Mouse (Mus musculus): ENCODE measurements around the gene Iars2. TPM values are rescaled to one million over a fixed set of nuclear protein-coding genes. Genes with fewer than 3 reads are reported as not detected.
A peak's percentile ranks its signal among the peaks of the same experiment; 100 is the strongest.

Iars2 gene
- polyA plus RNA-seq, 1 experiment from 2014 or later: 31.7 TPM

DNA sequence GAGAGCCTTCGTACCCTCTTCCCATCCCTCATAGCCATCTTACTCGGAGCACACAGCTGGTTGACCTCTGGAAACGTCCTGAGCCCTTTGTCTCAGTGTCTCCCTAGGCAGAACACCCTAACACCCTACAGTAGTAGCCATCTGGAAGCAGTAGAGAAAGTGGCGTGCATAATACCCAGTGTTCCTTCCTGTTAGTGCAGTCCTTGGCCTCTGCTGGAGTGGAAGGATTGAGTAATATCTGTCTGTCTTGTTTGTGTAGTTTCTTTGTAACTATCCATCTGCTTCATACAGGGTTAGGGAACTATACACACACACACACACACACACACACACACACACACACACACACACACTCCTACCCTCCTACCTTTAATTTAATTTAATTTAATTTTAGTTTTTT lies 60.5 kb downstream of the Iars2 start:
- H3K9me3 ChIP-seq: no peaks in the 10 kb centered on the region
- no peak for DNase-seq (ENCODE audit: low spot score)
- H3K27me3 ChIP-seq (ENCODE audit: insufficient read depth, poor library complexity, severe bottlenecking): 0 out of 2 replicates have a peak, but pooled peaks cover 5% of the 10 kb centered on the region
- no peak overlapping the region for H3K4me3 ChIP-seq
- H3K36me3 ChIP-seq: peaks cover 85% of the 10 kb centered on the region
- H3K27ac ChIP-seq: no peak overlapping the region
- 80% methylated on average over 4 of the region's 4 CpGs for WGBS
- no peaks in the 10 kb centered on the region for H3K4me1 ChIP-seq

DNA sequence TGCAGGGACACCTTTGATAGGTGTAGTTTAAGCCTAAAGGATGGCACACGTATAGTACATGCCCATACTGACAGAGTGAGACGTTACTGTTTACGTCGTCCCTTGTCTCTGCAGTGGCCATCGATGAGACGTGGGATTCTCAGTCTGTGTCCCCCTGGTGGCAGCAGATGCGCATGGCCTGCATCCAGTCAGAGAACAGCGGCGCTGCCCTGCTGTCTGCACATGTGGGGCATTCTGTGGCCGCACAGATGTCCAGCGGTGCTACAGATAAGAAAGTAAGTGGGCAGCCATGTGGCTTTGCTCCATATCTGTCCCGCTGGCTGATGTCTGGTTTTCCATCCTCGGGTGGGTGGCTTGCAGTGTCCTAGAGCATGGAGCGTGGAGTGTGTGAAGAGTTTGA lies 66.6 kb downstream of the Iars2 start:
- WGBS: 27% methylated on average over 14 of the region's 14 CpGs
- H3K36me3 ChIP-seq: peaks cover 76% of the 10 kb centered on the region
- DNase-seq (ENCODE audit: low spot score): peak; percentile 89

DNA sequence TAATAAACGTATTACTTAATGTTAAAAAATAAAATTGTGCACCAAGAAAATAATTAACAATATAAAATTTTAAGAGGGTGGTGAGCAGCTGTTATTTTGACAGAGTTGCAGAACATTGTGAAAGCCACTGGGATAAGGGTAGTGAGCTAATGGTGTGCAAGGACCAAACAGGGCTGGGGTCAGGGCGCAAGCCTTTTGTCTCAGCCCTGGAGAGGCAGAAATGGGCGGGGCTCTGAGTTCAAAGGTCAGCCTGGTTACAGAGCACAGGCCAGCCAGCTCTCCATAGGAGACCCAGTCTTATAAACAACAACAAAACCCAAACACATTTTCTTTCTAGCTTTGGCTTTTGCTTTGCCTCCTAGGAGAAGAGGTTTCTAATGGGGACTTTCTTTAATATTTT lies 72.4 kb downstream of the Iars2 start:
- H3K9me3 ChIP-seq: no peaks in the 10 kb centered on the region
- 52% methylated on average over 3 of the region's 3 CpGs for WGBS
- H3K4me3 ChIP-seq: no peak overlapping the region
- no peak for DNase-seq (ENCODE audit: low spot score)
- H3K27me3 ChIP-seq (ENCODE audit: insufficient read depth, poor library complexity, severe bottlenecking): no peaks in the 10 kb centered on the region
- peaks cover 55% of the 10 kb centered on the region for H3K36me3 ChIP-seq
- H3K27ac ChIP-seq: no peak overlapping the region
- peaks cover 35% of the 10 kb centered on the region for H3K4me1 ChIP-seq

More for the DNA sequence above, 66.6 kb downstream of the Iars2 start:
- H3K4me3 ChIP-seq: no peak overlapping the region
- no peak overlapping the region for H3K27ac ChIP-seq
- peaks cover 10% of the 10 kb centered on the region for H3K4me1 ChIP-seq
- H3K27me3 ChIP-seq (ENCODE audit: insufficient read depth, poor library complexity, severe bottlenecking): 0 out of 2 replicates have a peak, but pooled peaks cover 5% of the 10 kb centered on the region
- no peaks in the 10 kb centered on the region for H3K9me3 ChIP-seq

DNA sequence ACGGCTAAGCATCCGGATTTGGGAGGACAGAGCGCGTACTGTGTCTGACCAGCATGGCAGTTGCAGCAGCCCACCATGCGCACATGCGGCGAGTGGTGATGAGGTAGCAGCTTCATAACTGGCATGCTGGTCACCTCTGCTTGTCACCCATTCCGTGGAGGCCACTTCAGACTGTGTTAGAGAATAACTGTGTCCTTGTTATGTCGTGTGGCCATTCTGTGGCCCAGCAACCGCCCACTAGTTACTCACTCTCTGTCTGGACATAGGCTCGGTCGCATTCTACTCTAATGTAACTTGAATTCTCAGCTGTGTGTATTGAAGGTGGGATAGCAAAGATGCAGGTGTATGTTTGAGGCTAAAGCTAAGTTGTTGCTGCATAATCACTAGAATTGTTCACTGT lies 73.9 kb downstream of the Iars2 start:
- Histone ChIP-seq H3K27ac (peak overlapping the region; percentile 13; the same call in 1 of the 2 replicates), H3K9me3 (no peaks in the 10 kb centered on the region), H3K4me3 (no peak overlapping the region), H3K27me3 (ENCODE audit: insufficient read depth, poor library complexity, severe bottlenecking) (no peaks in the 10 kb centered on the region), H3K4me1 (peaks cover 43% of the 10 kb centered on the region), H3K36me3 (peaks cover 55% of the 10 kb centered on the region)
- 85% methylated on average over 12 of the region's 12 CpGs for WGBS
- no peak for DNase-seq (ENCODE audit: low spot score)

DNA sequence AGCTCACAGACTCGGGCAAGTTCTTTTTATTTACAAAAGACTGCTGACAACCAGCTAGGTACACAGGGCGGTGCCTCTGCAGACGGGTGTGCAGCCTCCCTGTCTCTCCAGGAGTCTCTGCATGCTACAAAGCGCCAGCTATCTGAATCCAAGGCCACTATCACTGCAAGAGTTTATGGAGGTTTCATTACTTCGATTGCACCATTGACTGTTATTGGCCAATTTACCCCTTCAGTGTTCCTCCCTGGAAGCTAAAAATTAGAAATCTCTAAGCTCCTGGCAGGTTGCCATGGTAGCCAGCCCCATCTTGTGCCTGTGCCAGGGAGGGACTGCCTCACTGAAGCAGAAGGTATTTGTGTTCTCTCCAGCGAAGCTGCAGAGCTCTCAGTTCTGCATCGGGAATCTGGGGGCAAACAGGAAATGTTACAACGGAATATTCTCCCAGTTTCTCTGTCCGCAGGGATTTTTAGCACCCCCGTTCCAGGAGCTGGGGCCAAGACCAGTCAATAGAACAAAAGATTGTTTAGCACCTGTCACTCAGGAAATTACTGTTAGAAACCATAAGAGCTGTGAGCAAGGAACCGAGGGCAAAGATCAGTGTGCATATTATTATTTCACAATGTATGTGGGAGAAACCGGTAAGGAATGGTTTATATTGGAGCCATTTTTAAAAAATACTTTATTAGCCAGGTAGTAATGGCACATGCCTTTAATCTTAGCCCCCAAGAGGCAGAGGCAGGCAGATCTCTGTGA lies 75.9 kb downstream of the Iars2 start:
- Histone ChIP-seq H3K27ac (peak overlapping the region; percentile 17; the same call in 1 of the 2 replicates), H3K36me3 (peaks cover 60% of the 10 kb centered on the region), H3K9me3 (no peaks in the 10 kb centered on the region), H3K4me3 (no peak overlapping the region), H3K27me3 (ENCODE audit: insufficient read depth, poor library complexity, severe bottlenecking) (no peaks in the 10 kb centered on the region), H3K4me1 (peaks cover 43% of the 10 kb centered on the region)
- 68% methylated on average over 12 of the region's 12 CpGs for WGBS
- DNase-seq (ENCODE audit: low spot score): no peak

DNA sequence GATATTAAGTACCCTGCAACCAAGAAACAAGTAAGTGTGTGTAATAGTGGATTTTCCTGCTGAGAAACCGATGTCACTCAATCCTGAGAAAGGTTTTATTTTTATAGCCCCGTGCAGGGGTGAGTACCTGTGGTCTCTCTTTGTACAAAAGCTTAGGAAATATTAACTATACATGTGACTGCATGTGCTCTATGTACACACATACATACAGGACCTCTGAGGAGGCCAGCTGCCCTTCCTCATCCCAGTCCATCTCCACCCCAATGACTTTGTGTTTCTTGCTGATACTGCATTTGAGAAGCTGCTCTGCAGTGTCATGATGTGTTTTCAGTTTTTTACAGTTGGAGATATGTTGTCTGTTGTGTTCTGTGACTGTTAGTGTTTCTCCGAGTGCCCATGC lies 76.8 kb downstream of the Iars2 start:
- 86% methylated on average over 3 of the region's 3 CpGs for WGBS
- Histone ChIP-seq H3K9me3 (no peaks in the 10 kb centered on the region), H3K36me3 (peaks cover 69% of the 10 kb centered on the region), H3K4me3 (no peak overlapping the region), H3K27ac (peak overlapping the region; percentile 73; the same call in 1 of the 2 replicates), H3K4me1 (peaks cover 43% of the 10 kb centered on the region), H3K27me3 (ENCODE audit: insufficient read depth, poor library complexity, severe bottlenecking) (no peaks in the 10 kb centered on the region)
- DNase-seq (ENCODE audit: low spot score): no peak

DNA sequence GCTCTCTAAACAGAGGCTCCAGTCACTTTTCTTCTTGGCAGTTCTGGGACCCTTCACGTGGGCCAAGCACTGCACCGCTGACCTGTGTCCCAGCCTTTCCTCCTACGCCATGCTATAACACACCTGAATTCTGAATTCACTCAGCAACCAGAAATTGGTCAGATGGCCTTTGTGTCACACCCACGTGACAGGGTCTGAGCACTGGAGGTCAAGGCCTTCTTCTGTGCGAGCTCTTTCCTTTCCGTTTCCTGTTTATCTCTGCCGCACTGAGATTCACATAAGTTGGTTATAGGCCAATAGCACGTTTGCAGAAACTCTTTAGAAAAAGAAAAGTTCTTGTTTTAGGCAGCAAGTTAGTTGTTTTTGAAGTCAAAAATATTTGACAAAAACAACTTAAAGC lies 80.5 kb downstream of the Iars2 start:
- H3K4me1 ChIP-seq: peaks cover 26% of the 10 kb centered on the region
- 87% methylated on average over 8 of the region's 8 CpGs for WGBS
- no peak overlapping the region for H3K27ac ChIP-seq
- H3K4me3 ChIP-seq: no peak overlapping the region
- H3K36me3 ChIP-seq: peaks cover 88% of the 10 kb centered on the region
- H3K27me3 ChIP-seq (ENCODE audit: insufficient read depth, poor library complexity, severe bottlenecking): no peaks in the 10 kb centered on the region
- DNase-seq (ENCODE audit: low spot score): no peak
- H3K9me3 ChIP-seq: no peaks in the 10 kb centered on the region

DNA sequence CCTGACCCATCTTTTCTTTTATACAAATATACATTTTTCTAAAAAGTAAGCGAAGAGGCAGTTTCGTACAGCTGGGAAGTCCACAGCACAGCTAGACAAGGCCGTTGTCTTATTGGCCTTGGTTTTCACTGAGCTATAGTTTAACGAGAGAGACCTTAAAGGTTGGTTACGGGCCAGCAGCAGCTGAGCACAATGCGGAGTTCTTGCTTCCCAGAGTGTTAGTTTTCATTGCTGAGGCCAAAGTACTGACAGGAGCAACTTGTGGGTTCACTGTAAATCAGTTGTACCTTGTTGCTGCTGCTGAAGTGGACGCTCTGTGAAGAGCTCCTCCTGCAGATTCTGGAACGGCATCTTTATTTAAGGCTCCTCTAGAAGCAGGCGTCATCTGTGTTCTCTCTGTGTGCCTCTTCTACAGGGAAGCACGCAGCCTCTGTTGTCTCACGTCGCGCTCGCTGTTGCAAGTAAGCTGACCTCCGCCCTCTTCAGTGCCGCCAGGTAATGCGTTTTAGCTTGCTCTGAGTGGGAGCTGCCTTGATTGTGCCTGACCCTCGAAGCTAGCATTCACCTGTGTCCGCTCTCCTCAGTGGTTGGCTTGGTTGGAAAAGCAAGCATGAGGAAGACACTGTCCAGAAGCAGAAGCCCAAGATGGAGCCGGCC lies 81.6 kb downstream of the Iars2 start:
- Histone ChIP-seq H3K4me3 (no peak overlapping the region), H3K4me1 (peaks cover 22% of the 10 kb centered on the region), H3K27ac (no peak overlapping the region), H3K9me3 (no peaks in the 10 kb centered on the region), H3K36me3 (peaks cover 83% of the 10 kb centered on the region), H3K27me3 (ENCODE audit: insufficient read depth, poor library complexity, severe bottlenecking) (no peaks in the 10 kb centered on the region)
- WGBS: 89% methylated on average over 20 of the region's 20 CpGs
- no peak for DNase-seq (ENCODE audit: low spot score)

DNA sequence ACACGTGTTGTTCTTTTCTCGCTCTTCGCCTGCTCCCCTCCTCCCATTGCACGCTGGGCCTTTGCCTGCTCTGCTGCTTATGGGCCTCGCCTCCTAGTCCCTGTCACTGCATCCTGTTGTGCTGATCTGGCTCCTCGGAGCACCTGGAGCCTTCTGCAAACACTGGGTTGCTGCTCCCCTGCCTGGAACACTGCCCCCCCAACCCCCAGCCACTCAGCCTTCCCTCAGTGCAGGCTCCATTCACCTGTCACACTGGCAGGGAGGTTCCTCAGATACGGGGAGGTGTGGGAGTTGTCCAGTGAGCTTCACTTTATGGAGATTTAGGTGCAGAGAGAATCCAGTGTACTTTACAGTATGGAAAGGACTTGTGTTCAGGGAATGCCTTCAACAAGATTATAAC lies 83.7 kb downstream of the Iars2 start:
- H3K9me3 ChIP-seq: no peaks in the 10 kb centered on the region
- no peaks in the 10 kb centered on the region for H3K27me3 ChIP-seq (ENCODE audit: insufficient read depth, poor library complexity, severe bottlenecking)
- peaks cover 78% of the 10 kb centered on the region for H3K36me3 ChIP-seq
- no peak overlapping the region for H3K27ac ChIP-seq
- H3K4me3 ChIP-seq: no peak overlapping the region
- 81% methylated on average over 7 of the region's 7 CpGs for WGBS
- H3K4me1 ChIP-seq: peaks cover 7% of the 10 kb centered on the region; the same call in 1 of the 2 replicates
- no peak for DNase-seq (ENCODE audit: low spot score)

DNA sequence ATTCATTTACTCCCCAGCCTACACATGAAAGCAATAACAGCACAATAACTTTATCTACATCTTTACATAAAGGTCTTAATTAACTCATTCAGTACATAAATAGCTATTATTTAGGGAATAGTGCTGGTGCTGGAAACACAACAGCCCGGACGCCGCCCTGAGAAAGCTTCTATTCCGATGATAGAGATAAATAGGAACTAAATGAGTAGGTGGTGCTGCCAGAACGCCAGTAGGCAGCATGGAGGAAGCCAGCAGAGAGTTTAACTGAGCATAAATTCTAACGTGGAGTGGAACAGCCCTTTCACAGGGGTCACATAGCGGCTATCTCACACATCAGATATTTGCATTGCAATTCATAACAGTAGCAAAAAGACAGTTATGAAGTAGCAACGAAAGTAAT lies 86.2 kb downstream of the Iars2 start:
- Histone ChIP-seq H3K4me3 (no peak overlapping the region), H3K27me3 (ENCODE audit: insufficient read depth, poor library complexity, severe bottlenecking) (no peaks in the 10 kb centered on the region), H3K36me3 (peaks cover 73% of the 10 kb centered on the region), H3K9me3 (no peaks in the 10 kb centered on the region), H3K4me1 (peaks cover 7% of the 10 kb centered on the region; the same call in 1 of the 2 replicates), H3K27ac (no peak overlapping the region)
- WGBS: 90% methylated on average over 8 of the region's 8 CpGs
- DNase-seq (ENCODE audit: low spot score): no peak

DNA sequence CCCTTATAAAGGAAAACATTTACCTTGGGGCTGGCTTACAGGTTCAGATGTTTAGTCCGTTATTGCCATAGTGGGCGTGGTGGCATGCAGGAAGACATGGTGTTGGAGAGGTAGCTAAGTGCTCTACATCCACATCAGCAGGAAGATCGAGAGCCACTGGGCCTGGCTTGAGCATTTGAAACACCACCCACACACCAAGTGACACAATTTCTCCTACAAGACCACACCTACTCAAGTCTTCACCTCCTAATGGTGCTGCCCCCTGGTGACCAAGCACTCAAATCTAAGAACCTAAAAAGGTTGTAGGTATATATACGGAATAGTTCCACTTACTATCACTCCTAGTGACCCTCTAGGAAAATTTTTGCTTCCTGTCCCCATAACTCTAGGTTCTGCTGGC lies 92.7 kb downstream of the Iars2 start:
- peaks cover 52% of the 10 kb centered on the region for H3K36me3 ChIP-seq
- H3K27me3 ChIP-seq (ENCODE audit: insufficient read depth, poor library complexity, severe bottlenecking): no peaks in the 10 kb centered on the region
- 84% methylated on average over 4 of the region's 4 CpGs for WGBS
- 0 out of 2 replicates have a peak, but pooled peaks cover 4% of the 10 kb centered on the region for H3K4me1 ChIP-seq
- no peak overlapping the region for H3K4me3 ChIP-seq
- no peak overlapping the region for H3K27ac ChIP-seq
- DNase-seq (ENCODE audit: low spot score): no peak
- H3K9me3 ChIP-seq: no peaks in the 10 kb centered on the region

DNA sequence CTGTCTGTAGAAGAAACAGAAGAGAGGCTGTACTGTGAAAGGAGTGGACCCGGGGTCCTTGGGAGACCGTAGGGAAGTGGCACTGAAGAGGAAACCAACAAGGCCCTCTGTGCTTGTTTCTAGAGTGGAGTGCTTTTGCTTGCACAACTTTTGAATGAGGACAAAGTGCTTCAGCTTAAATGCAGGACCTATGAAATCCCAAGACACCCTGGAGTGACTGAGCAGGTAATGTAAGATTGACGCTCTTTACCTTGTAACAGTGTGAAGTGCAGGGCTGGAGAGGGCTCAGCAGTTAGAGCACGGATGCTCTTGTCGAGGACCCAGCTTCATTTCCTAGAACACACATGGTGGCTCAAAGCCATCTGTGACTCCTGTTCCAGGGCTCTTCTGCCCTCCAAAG lies 93.4 kb downstream of the Iars2 start:
- DNase-seq (ENCODE audit: low spot score): no peak
- peaks cover 48% of the 10 kb centered on the region for H3K36me3 ChIP-seq

More for the DNA sequence above, 93.4 kb downstream of the Iars2 start:
- Histone ChIP-seq H3K9me3 (no peaks in the 10 kb centered on the region), H3K27me3 (ENCODE audit: insufficient read depth, poor library complexity, severe bottlenecking) (no peaks in the 10 kb centered on the region), H3K27ac (no peak overlapping the region), H3K4me3 (no peak overlapping the region), H3K4me1 (0 out of 2 replicates have a peak, but pooled peaks cover 4% of the 10 kb centered on the region)
- 90% methylated on average over 5 of the region's 5 CpGs for WGBS
